Mouse (Mus musculus): Measurements from ENCODE around the gene Pnpla8.
A peak's percentile ranks its signal among the peaks of the same experiment; 100 is the strongest.
"Not testable (repeated sequence)": the region's sequence is repeated elsewhere in the genome, so short reads cannot be mapped to it uniquely, and the experiment has no call there.

Pnpla8 gene

GRCm38 (mm10) chr12:44221070-44221469 lies at the start of gene Pnpla8:
Pnpla8 (plus strand) TSS chr12:44221370.
- DNase-seq (ENCODE audit: low read depth, low spot score): not testable (repeated sequence)

DNA sequence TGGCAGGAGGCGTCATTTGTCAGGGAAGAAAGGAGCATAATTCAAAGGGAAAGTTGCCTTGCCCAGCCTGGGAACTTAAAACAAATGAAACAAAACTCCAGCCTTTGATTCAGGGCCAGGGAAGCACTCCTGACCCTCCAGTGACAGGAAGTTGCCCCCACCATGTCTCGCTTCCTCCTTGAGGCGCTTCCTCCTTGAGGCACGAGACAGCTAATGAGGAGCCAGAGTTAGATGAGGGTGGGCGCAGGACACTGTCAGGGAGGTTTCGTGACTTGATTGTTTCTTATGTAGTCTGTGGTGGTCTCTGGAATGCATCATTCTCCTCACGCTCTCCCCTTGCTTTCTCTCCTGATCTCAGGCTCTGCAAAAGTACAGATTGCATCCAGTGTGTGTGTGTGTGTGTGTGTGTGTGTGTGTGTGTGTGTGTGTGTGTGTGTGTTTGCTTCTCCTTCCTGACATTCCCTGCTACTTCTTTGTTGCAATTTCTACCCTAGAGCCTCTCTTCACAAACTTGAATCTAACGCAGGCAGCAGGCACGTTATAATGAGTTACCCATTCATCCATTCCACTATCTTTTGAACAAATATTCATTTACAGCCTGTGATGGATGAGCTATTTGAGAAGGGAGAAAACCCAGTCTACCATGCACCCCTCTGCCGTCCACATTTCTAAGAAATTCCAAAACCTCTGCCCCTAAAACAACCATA lies 44.7 kb upstream of the Pnpla8 start:
- DNase-seq (ENCODE audit: low read depth, low spot score): no peak

GRCm38 (mm10) chr12:44177038-44177355 lies 44.2 kb upstream of the Pnpla8 start:
- DNase-seq (ENCODE audit: low read depth, low spot score): no peak

GRCm38 (mm10) chr12:44181081-44181982 lies 39.8 kb upstream of the Pnpla8 start:
- peak; percentile 70 for DNase-seq (ENCODE audit: low read depth, low spot score)

DNA sequence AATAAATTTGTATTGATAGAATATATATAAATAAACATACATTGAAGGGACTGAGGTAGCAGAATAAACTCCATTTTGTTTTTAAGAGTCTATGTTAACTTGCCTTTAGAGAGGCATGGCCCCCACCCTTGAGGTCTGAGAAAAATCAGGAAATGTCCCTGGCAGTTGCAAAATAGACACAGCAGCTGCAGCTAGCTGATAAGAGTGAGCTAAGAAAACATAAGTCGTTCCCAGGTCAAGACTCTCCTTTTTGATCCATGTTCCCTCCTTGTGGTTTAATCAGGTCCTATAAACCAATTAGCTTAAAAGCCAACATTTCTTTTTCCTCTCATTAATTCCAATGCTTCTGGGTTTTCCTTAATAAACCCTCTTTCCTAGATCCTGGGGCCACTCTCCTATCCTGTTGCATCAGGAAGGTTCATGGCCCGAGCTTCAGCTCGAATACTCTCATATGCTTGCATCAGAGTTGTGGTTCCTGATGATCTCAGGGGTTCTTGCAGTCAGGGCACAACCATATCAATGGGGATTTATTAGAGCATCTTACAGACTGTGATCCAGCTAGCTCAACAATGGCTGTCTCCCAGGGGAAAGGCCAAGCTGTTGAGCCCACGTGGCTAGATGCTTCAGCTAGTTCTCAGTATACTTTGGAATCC lies 23.2 kb upstream of the Pnpla8 start:
- DNase-seq (ENCODE audit: low read depth, low spot score): no peak

GRCm38 (mm10) chr12:44209141-44209823 lies 11.9 kb upstream of the Pnpla8 start:
- DNase-seq (ENCODE audit: low read depth, low spot score): peak; percentile 60

DNA sequence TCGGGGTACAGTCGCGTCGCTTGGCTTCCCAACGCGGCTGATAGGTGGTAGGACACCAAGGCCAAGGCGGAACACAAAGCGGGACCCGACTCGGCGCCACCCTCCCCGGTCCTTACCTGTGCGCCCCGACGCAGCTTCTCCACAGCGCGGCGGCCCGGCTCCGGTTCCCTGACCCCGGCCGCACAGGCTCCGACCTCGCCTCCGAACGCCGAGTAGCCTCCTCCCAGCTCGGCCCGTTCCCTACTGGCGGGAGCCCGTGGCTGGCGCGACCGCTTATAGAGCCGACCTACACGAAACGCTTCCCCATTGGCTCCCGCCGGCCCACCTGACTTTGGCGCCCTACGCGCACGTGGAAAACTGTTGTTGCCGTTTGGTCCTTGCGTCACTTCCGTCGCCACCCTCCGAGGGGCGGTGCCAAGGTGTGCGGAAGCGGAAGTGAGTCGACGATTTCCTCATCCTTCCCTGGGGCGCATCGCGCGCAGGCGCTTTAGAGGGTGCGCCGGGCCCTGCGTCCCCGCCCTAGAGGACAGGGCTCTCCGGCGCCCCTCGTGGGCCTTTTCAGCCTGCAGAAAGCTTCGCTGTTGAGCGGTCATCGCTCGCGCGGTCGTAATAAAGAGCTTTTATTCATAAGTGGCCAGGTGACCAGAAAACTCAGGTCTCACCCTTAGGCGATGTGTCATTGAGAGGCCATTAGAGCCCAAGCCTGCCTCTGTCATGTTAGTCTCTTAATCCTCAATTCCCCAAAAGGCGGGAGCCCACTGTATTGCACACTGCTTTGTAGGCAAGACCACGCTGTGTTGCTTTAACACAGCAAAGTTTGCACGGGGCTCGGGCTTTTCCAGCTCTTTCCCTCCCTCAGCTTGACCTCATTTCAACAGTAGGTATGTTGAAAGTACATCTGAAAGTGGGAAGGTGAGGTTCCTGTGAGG lies 11.1 kb upstream of the Pnpla8 start, which contains the start of gene Dnajb9:
Dnajb9 (minus strand) TSS at position 503 of the 929 bp plus-strand sequence.
- peak; percentile 97 for DNase-seq (ENCODE audit: low read depth, low spot score)

GRCm38 (mm10) chr12:44211555-44211954 lies 9.6 kb upstream of the Pnpla8 start:
- DNase-seq (ENCODE audit: low read depth, low spot score): no peak

DNA sequence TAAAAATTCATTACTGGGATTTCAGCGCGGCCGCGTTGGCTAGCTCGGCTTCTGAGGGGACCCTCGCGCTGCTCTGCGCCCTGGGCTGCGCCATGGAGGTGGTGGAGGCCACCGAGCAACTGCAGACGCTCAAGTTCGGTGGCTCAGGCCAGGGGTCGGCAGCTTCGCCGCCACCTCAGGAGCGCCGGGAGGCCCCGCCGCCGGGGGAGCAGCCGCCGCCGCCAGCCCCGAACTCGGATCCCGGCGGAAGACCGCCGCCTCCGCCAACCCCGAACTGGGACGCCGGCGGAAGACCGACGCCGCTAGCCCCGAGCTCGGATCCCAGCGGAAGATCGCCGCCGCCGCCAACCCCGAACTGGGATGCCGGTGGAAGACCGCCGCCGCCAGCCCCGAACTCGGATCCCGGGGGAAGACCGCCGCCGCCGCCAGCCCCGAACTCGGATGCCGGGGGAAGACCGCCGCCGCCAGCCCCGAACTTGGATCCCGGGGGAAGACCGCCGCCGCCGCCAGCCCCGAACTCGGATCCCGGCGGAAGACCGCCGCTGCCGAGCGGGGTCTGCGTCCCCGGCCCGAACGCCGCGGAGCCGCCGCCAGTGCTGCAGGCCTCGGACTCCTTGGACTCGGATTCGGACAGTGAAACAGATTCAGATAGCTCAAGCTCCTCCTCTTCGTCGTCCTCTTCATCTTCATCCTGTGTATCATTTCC lies 634 bp downstream of the Pnpla8 start:
- no peak for DNase-seq (ENCODE audit: low read depth, low spot score)

GRCm38 (mm10) chr12:44223044-44223443 lies 1.9 kb downstream of the Pnpla8 start:
- no peak for DNase-seq (ENCODE audit: low read depth, low spot score)

DNA sequence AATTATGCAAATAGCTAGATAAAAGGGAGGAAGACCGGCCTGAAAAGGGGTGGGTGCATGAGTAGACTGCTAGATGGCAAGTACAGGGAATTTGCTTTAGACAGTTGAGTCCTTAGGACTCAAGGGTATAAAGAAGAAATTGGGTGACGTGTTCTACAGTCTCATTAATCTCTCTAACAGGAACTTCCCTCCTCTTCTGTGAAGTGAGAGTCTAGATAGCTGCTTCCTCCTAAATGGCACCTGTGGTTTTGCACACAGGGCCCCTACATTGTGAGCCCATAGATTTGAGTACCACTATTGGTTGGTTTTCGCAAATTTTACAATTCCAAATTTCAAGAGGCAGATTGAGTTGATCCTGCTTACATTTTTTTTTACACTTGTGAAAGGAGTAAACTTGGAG lies 3.5 kb downstream of the Pnpla8 start:
- no peak for DNase-seq (ENCODE audit: low read depth, low spot score)

- DNase-seq (ENCODE audit: low read depth, low spot score): no peak
These were observed 19.9 kb downstream of the Pnpla8 start for GRCm38 (mm10) chr12:44241090-44241489.

DNA sequence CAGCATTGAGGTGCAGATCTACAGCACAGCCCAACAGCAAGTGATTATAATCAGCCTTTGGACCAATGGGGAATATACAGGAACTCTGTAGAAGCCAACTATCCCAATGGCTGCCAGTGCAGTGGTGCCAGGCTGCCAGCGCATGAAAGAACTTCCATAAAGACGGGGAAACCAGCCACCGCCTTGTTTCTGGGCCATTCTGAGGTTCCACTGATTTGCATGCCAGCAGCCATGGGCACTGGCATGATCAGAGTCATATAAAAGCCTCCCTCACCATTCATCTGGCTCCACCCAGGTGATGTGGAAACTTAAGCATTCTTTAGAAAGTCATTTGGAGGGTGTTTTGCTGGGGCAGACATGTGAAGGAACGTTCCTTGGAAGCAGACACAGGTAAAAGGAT lies 21.2 kb downstream of the Pnpla8 start:
- DNase-seq (ENCODE audit: low read depth, low spot score): no peak

DNA sequence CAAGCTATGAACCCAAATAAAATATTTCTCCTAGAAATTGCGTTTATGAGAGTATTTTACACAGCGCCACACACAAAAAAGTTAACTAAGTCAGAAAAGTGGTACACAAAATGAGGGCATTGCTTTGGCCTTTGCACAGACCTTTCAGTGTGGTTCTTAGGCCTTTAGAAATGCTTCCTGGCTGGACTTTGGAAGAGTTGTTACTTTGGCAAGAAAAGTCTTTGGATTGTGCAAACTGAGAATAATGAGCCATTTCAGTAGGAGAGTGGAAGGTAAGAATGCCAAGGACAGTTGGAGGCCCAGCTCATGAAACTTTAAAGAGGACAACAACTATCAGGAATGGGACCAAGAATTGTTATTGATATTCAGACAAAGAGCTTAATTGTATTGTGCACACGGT lies 24.6 kb downstream of the Pnpla8 start:
- DNase-seq (ENCODE audit: low read depth, low spot score): no peak

- no peak for DNase-seq (ENCODE audit: low read depth, low spot score)
These were observed 27.3 kb downstream of the Pnpla8 start for GRCm38 (mm10) chr12:44248309-44248977.

GRCm38 (mm10) chr12:44262612-44263011 lies 41.4 kb downstream of the Pnpla8 start:
- DNase-seq (ENCODE audit: low read depth, low spot score): no peak

- no peak for DNase-seq (ENCODE audit: low read depth, low spot score)
These were observed 44.5 kb downstream of the Pnpla8 start for GRCm38 (mm10) chr12:44265651-44266050.

DNA sequence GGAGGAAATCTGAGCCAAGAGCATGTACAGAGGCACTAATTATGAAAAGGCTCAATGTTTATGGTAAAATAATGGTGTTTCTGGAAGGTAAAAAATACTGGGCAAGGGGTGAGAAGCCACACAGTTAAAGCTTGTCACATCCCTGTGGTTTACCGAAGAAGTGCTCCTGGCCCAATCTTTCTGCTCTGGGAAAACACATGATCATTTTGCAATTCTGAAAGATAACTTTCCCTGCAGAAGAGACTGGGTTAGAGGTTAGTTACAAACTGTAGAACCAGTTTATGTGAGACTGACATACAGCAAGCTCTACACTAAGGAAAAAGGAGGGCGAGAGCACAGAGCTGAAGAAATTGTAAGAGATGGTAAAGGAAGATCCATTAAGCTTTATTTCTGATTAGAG lies 46.0 kb downstream of the Pnpla8 start:
- DNase-seq (ENCODE audit: low read depth, low spot score): no peak

DNA sequence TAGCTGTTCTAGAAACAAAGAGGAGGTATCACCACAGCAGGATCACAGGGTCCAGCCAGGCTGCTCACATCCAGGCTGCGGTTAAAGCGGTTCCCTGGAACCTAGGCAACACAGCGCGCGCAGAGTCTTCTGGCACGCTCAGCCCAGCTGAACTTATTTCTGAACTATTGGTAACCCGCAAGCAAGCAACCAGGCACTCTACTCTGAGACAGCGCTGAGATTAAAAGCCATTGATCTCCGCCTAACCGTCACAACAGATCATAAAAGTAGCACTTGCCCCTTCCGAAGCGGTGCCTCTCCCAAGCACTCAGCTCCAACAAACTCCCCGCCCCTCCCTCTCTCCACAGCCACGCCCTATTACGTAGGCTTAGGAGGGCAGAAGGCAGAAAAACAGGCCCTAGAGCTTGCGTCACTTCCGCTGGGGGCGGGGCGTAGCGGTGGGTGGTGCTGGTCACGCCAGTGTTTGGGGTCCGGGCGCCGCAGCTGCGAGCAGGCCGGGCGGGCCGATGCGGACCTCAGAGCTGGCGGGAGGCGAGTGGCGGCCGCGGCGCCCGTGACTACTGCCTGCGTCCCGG lies 47.6 kb downstream of the Pnpla8 start:
- DNase-seq (ENCODE audit: low read depth, low spot score): peak; percentile 98

All from 3T3-L1 (cell line).